Mouse (Mus musculus) heart, adult 2 months (tissue): ENCODE data around the gene Gm20388.

Source experiments
- CTCF ChIP-seq: fragments of 200-600 bp; IDR thresholded peaks from 2 replicates; pipeline ENCODE4 v1.8.1; 2022; ENCODE audit warnings: antibody characterized with exemption, mild to moderate bottlenecking, moderate library complexity
- EP300 ChIP-seq: fragments of 200-500 bp; IDR thresholded peaks from 2 replicates; pipeline ENCODE4 v1.6.1; 2011; ENCODE audit warnings: low read depth, low read length, control low read depth; ENCODE audit not compliant: insufficient read depth
- POLR2A ChIP-seq: fragments of 200-500 bp; IDR thresholded peaks from 2 replicates; pipeline ENCODE4 v1.6.1; 2011; ENCODE audit warnings: mild to moderate bottlenecking, low read depth, low read length, control low read depth; ENCODE audit not compliant: insufficient read depth

- TF ChIP-seq EP300 (no peak), CTCF (no peak), POLR2A (no peak)
Observed at GRCm38 (mm10) chr8:120026991-120027390, 116.3 kb downstream of the Gm20388 start.
